Mouse (Mus musculus) stomach, embryonic 16.5 days (tissue): ENCODE measurements around the gene Racgap1. TPM values are rescaled to one million over a fixed set of nuclear protein-coding genes. Genes with fewer than 3 reads are reported as not detected.

Experiments used
- ATAC-seq: fragments of 200-750 bp; cut with Nextera tagmentation; 2 replicates; pipeline ENCODE4 v1.8.0; 2017; ENCODE audit warnings: moderate number of reproducible peaks, moderate TSS enrichment; ENCODE audit not compliant: insufficient read depth, low FRiP score
- H3K27ac ChIP-seq: fragments of 300-500 bp; sonication (generic); 2 replicates; pipeline ENCODE4 v1.5.1; 2014; ENCODE audit warnings: low read length
- H3K27me3 ChIP-seq: fragments of 300-500 bp; sonication (generic); 2 replicates; pipeline ENCODE4 v1.6.1; 2014; ENCODE audit warnings: low read length, control low read depth, mixed read lengths; ENCODE audit not compliant: control insufficient read depth, insufficient read depth
- H3K36me3 ChIP-seq: fragments of 300-500 bp; sonication (generic); 2 replicates; pipeline ENCODE4 v1.6.1; 2014; ENCODE audit warnings: low read length; ENCODE audit not compliant: control insufficient read depth, insufficient read depth
- H3K4me1 ChIP-seq: fragments of 300-500 bp; sonication (generic); 2 replicates; pipeline ENCODE4 v1.6.1; 2014; ENCODE audit warnings: low read length, control low read depth, mixed read lengths; ENCODE audit not compliant: control insufficient read depth, insufficient read depth
- H3K4me2 ChIP-seq: fragments of 300-500 bp; sonication (generic); 2 replicates; pipeline ENCODE4 v1.6.1; 2014; ENCODE audit warnings: low read depth, low read length, mixed read lengths
- H3K4me3 ChIP-seq: fragments of 300-500 bp; sonication (generic); replicated peaks from 2 replicates; pipeline ENCODE4 v1.5.1; 2014; ENCODE audit warnings: mild to moderate bottlenecking, low read length
- H3K9ac ChIP-seq: fragments of 300-500 bp; sonication (generic); 2 replicates; pipeline ENCODE4 v1.6.1; 2014; ENCODE audit warnings: low read length
- H3K9me3 ChIP-seq: fragments of 300-500 bp; sonication (generic); replicated peaks from 2 replicates; pipeline ENCODE4 v1.6.1; 2016; ENCODE audit warnings: low read length, control low read depth; ENCODE audit not compliant: control insufficient read depth
- WGBS: fragments of 180-500 bp; shearing (Covaris S2); extraction: QIAGEN DNeasy Blood & Tissue Kit; methylation state at CpG from one replicate; pipeline ENCODE4 v1.1.7; 2014; 5-methylcytosine and 5-hydroxymethylcytosine counted together
- polyA plus RNA-seq: library from polyadenylated mRNA; unstranded; fragments of >200 nt; fragmentation: Nextera tagmentation; extraction: Ambion mirVana; gene quantifications from 2 replicates; pipeline ENCODE4 v1.2.1, GENCODE M21; 2015

Gene Racgap1
- polyA plus RNA-seq, 1 experiment from 2014 or later, result 112 TPM

- no peak overlapping the region for H3K4me3 ChIP-seq
- no peak for ATAC-seq
- WGBS, result 67% methylated on average over 13 of the region's 13 CpGs
- H3K4me2 ChIP-seq, result no peak overlapping the region
- no peak overlapping the region for H3K27ac ChIP-seq
- no peak overlapping the region for H3K9ac ChIP-seq
- no peaks in the 10 kb centered on the region for H3K27me3 ChIP-seq
- peaks cover 16% of the 10 kb centered on the region for H3K4me1 ChIP-seq
- no peaks in the 10 kb centered on the region for H3K9me3 ChIP-seq
- no peaks in the 10 kb centered on the region for H3K36me3 ChIP-seq
Measured at GRCm38 (mm10) chr15:99614273-99614672, 37.2 kb downstream of the Racgap1 start.

- Histone ChIP-seq H3K27ac (no peak overlapping the region), H3K9ac (no peak overlapping the region), H3K27me3 (no peaks in the 10 kb centered on the region), H3K4me1 (peaks cover 26% of the 10 kb centered on the region), H3K36me3 (no peaks in the 10 kb centered on the region), H3K4me2 (no peak overlapping the region), H3K4me3 (no peak overlapping the region), H3K9me3 (no peaks in the 10 kb centered on the region)
- 51% methylated on average over 7 of the region's 7 CpGs for WGBS
- no peak for ATAC-seq
Measured at GRCm38 (mm10) chr15:99611563-99611962, 39.9 kb downstream of the Racgap1 start.

- Histone ChIP-seq H3K4me3 (no peak overlapping the region), H3K9ac (no peak overlapping the region), H3K4me2 (no peak overlapping the region), H3K4me1 (peaks cover 14% of the 10 kb centered on the region), H3K27me3 (no peaks in the 10 kb centered on the region), H3K36me3 (no peaks in the 10 kb centered on the region), H3K27ac (no peak overlapping the region), H3K9me3 (no peaks in the 10 kb centered on the region)
- 72% methylated on average over 13 of the region's 13 CpGs for WGBS
- ATAC-seq, result no peak
Measured at GRCm38 (mm10) chr15:99608382-99609125, 42.9 kb downstream of the Racgap1 start.

GRCm38 (mm10) chr15:99607388-99608113 is 43.9 kb downstream of the Racgap1 start:
- Histone ChIP-seq H3K27ac (no peak overlapping the region), H3K9ac (no peak overlapping the region), H3K27me3 (no peaks in the 10 kb centered on the region), H3K4me3 (no peak overlapping the region), H3K4me1 (peaks cover 14% of the 10 kb centered on the region), H3K9me3 (no peaks in the 10 kb centered on the region), H3K36me3 (no peaks in the 10 kb centered on the region), H3K4me2 (no peak overlapping the region)
- peak; percentile 26; the same call in 1 of the 2 replicates for ATAC-seq
- 35% methylated on average over 10 of the region's 10 CpGs for WGBS

- H3K27me3 ChIP-seq, result no peaks in the 10 kb centered on the region
- H3K9me3 ChIP-seq, result no peaks in the 10 kb centered on the region
- ATAC-seq, result no peak
- H3K27ac ChIP-seq, result no peak overlapping the region
- no peak overlapping the region for H3K9ac ChIP-seq
- peaks cover 14% of the 10 kb centered on the region for H3K4me1 ChIP-seq
- WGBS, result 15% methylated on average over 5 of the region's 5 CpGs
- H3K36me3 ChIP-seq, result no peaks in the 10 kb centered on the region
- no peak overlapping the region for H3K4me2 ChIP-seq
- no peak overlapping the region for H3K4me3 ChIP-seq
Measured at GRCm38 (mm10) chr15:99606515-99606914, 44.9 kb downstream of the Racgap1 start.

- 73% methylated on average over 3 of the region's 3 CpGs for WGBS
- Histone ChIP-seq H3K4me3 (no peak overlapping the region), H3K4me1 (peaks cover 14% of the 10 kb centered on the region)
Measured at GRCm38 (mm10) chr15:99605595-99605994, 45.9 kb downstream of the Racgap1 start.

GRCm38 (mm10) chr15:99603216-99603615 is 48.2 kb downstream of the Racgap1 start:
- Histone ChIP-seq H3K9me3 (no peaks in the 10 kb centered on the region), H3K4me1 (peaks cover 14% of the 10 kb centered on the region), H3K9ac (no peak overlapping the region), H3K27me3 (peaks cover 9% of the 10 kb centered on the region; the same call in 1 of the 2 replicates), H3K36me3 (no peaks in the 10 kb centered on the region), H3K4me3 (no peak overlapping the region), H3K27ac (0 out of 2 replicates have a peak overlapping the region, but pooled peaks have one; percentile 7), H3K4me2 (no peak overlapping the region)
- ATAC-seq, result no peak
- 67% methylated on average over 7 of the region's 7 CpGs for WGBS

More at GRCm38 (mm10) chr15:99605595-99605994, 45.9 kb downstream of the Racgap1 start:
- H3K27ac ChIP-seq, result no peak overlapping the region
- H3K4me2 ChIP-seq, result no peak overlapping the region
- H3K36me3 ChIP-seq, result no peaks in the 10 kb centered on the region
- no peak overlapping the region for H3K9ac ChIP-seq
- ATAC-seq, result no peak
- H3K9me3 ChIP-seq, result no peaks in the 10 kb centered on the region
- peaks cover 3% of the 10 kb centered on the region; the same call in 1 of the 2 replicates for H3K27me3 ChIP-seq

GRCm38 (mm10) chr15:99602206-99602820 is 49.1 kb downstream of the Racgap1 start:
- 80% methylated on average over 17 of the region's 17 CpGs for WGBS

GRCm38 (mm10) chr15:99601823-99602120 is 49.7 kb downstream of the Racgap1 start:
- Histone ChIP-seq H3K27me3 (peaks cover 19% of the 10 kb centered on the region), H3K27ac (no peak overlapping the region), H3K4me2 (no peak overlapping the region), H3K4me3 (no peak overlapping the region), H3K9ac (no peak overlapping the region), H3K9me3 (no peaks in the 10 kb centered on the region), H3K4me1 (peaks cover 6% of the 10 kb centered on the region), H3K36me3 (no peaks in the 10 kb centered on the region)
- ATAC-seq, result no peak
- 54% methylated on average over 5 of the region's 5 CpGs for WGBS

More at GRCm38 (mm10) chr15:99602206-99602820, 49.1 kb downstream of the Racgap1 start:
- Histone ChIP-seq H3K27me3 (peaks cover 17% of the 10 kb centered on the region), H3K9me3 (no peaks in the 10 kb centered on the region), H3K4me3 (no peak overlapping the region), H3K27ac (no peak overlapping the region), H3K4me2 (no peak overlapping the region), H3K36me3 (no peaks in the 10 kb centered on the region), H3K4me1 (peaks cover 9% of the 10 kb centered on the region), H3K9ac (no peak overlapping the region)
- no peak for ATAC-seq
